ENCODE assay signal across 13 mouse cellular contexts in genomic region chr15:27575932-27576331, GRCm38 (mm10). TPM values are rescaled to one million over a fixed set of nuclear protein-coding genes. Genes with fewer than 3 reads are reported as not detected.
DNase-seq lines count a peak whose midpoint lies in the region; ATAC-seq lines count a peak whose summit lies in the region.
"Had no signal": no experiment of that assay in that cellular context is flagged by ENCODE, and none has a peak within 500 bp of the region (broad histone marks: within the 10 kb centered on the region; RNA-seq: fewer than 3 reads in every experiment).

No protein-coding gene starts in this region.

- H3K4me1 ChIP-seq in hindbrain, embryonic 13.5 days (replicated peaks) = peaks cover 13% of the 10 kb centered on the region; the same call in 1 of the 2 replicates
- H3K4me1 ChIP-seq in hindbrain, embryonic 11.5 days (replicated peaks; ENCODE audit: control insufficient read depth, insufficient read depth, low read length) = no peaks in the 10 kb centered on the region
- H3K4me1 ChIP-seq in midbrain, embryonic 15.5 days = no peaks in the 10 kb centered on the region
- no peaks in the 10 kb centered on the region for H3K4me1 ChIP-seq in midbrain, embryonic 16.5 days (ENCODE audit: control insufficient read depth, insufficient read depth, low read length)
- H3K4me1 ChIP-seq in heart, embryonic 13.5 days = peaks cover 27% of the 10 kb centered on the region
- H3K4me1 ChIP-seq: neural tube, embryonic 12.5 days had no signal

- no peaks in the 10 kb centered on the region for H3K9me3 ChIP-seq in hindbrain, embryonic 13.5 days
- H3K9me3 ChIP-seq in hindbrain, embryonic 11.5 days (ENCODE audit: control insufficient read depth, low read length) = no peaks in the 10 kb centered on the region
- no peaks in the 10 kb centered on the region for H3K9me3 ChIP-seq in midbrain, embryonic 15.5 days
- no peaks in the 10 kb centered on the region for H3K9me3 ChIP-seq in midbrain, embryonic 16.5 days (replicated peaks; ENCODE audit: control insufficient read depth, low read length, poor library complexity, severe bottlenecking)
- H3K9me3 ChIP-seq in heart, embryonic 13.5 days = no peaks in the 10 kb centered on the region
- H3K9me3 ChIP-seq: neural tube, embryonic 12.5 days had no signal

- no peak for DNase-seq in hindbrain, embryonic 11.5 days (ENCODE audit: low spot score)
- DNase-seq in lung, postnatal 4 days = peak; percentile 27 to 38
- no peak for DNase-seq in urinary bladder, adult 18-20 months (ENCODE audit: low spot score in 2 of 2)
- no peak for DNase-seq in layer of hippocampus, postnatal 25 days (ENCODE audit: extremely low spot score in 1 of 2, low spot score in 1 of 2)
- DNase-seq: cerebellum, adult 11-12 months; gastrocnemius, postnatal 25 days; right cerebral cortex, postnatal 4 days had no signal

- no peaks in the 10 kb centered on the region for H3K27me3 ChIP-seq in hindbrain, embryonic 13.5 days
- H3K27me3 ChIP-seq in hindbrain, embryonic 11.5 days (ENCODE audit: control insufficient read depth, insufficient read depth, low read length) = no peaks in the 10 kb centered on the region
- H3K27me3 ChIP-seq in midbrain, embryonic 15.5 days (replicated peaks) = no peaks in the 10 kb centered on the region
- no peaks in the 10 kb centered on the region for H3K27me3 ChIP-seq in midbrain, embryonic 16.5 days (ENCODE audit: control insufficient read depth, insufficient read depth, low read depth, low read length)
- no peaks in the 10 kb centered on the region for H3K27me3 ChIP-seq in heart, embryonic 13.5 days (replicated peaks)
- H3K27me3 ChIP-seq: neural tube, embryonic 12.5 days had no signal

- ATAC-seq in hindbrain, embryonic 13.5 days (ENCODE audit: low FRiP score) = peak; percentile 41; the same call in 1 of the 2 replicates
- no peak for ATAC-seq in hindbrain, embryonic 11.5 days (ENCODE audit: low FRiP score)
- ATAC-seq in midbrain, embryonic 15.5 days (replicated peaks) = peak; percentile 40; the same call in 1 of the 2 replicates
- ATAC-seq in midbrain, embryonic 16.5 days = no peak
- ATAC-seq in heart, embryonic 13.5 days (ENCODE audit: extremely low read depth, insufficient number of reproducible peaks, low FRiP score, low TSS enrichment) = no peak; the same call in 1 of the 2 replicates

- H3K4me3 ChIP-seq in hindbrain, embryonic 13.5 days = no peak overlapping the region
- no peak overlapping the region for H3K4me3 ChIP-seq in hindbrain, embryonic 11.5 days (ENCODE audit: low read depth, low read length)
- no peak overlapping the region for H3K4me3 ChIP-seq in midbrain, embryonic 15.5 days
- no peak overlapping the region for H3K4me3 ChIP-seq in midbrain, embryonic 16.5 days (ENCODE audit: low read depth, low read length)
- H3K4me3 ChIP-seq in heart, embryonic 13.5 days = no peak overlapping the region
- H3K4me3 ChIP-seq: neural tube, embryonic 12.5 days had no signal

- peaks cover 57% of the 10 kb centered on the region for H3K36me3 ChIP-seq in hindbrain, embryonic 13.5 days
- no peaks in the 10 kb centered on the region for H3K36me3 ChIP-seq in hindbrain, embryonic 11.5 days (ENCODE audit: control insufficient read depth, insufficient read depth, low read length)
- H3K36me3 ChIP-seq in midbrain, embryonic 15.5 days (replicated peaks) = peaks cover 12% of the 10 kb centered on the region; the same call in 1 of the 2 replicates
- H3K36me3 ChIP-seq in midbrain, embryonic 16.5 days (ENCODE audit: control insufficient read depth, insufficient read depth, low read length) = peaks cover 6% of the 10 kb centered on the region
- peaks cover 46% of the 10 kb centered on the region for H3K36me3 ChIP-seq in heart, embryonic 13.5 days

- H3K9ac ChIP-seq in hindbrain, embryonic 13.5 days = no peak overlapping the region
- no peak overlapping the region for H3K9ac ChIP-seq in hindbrain, embryonic 11.5 days (ENCODE audit: low read depth, low read length)
- H3K9ac ChIP-seq in midbrain, embryonic 15.5 days = no peak overlapping the region
- H3K9ac ChIP-seq in midbrain, embryonic 16.5 days (ENCODE audit: low read depth, low read length) = no peak overlapping the region
- H3K9ac ChIP-seq in heart, embryonic 13.5 days = no peak overlapping the region
- H3K9ac ChIP-seq: neural tube, embryonic 12.5 days had no signal

- WGBS in hindbrain, embryonic 13.5 days = 87% methylated on average over 3 of the region's 3 CpGs
- 91% methylated on average over 3 of the region's 3 CpGs for WGBS in hindbrain, embryonic 11.5 days
- WGBS in midbrain, embryonic 15.5 days = 88% methylated on average over 3 of the region's 3 CpGs
- WGBS in midbrain, embryonic 16.5 days = 85% methylated on average over 3 of the region's 3 CpGs
- 45% methylated on average over 3 of the region's 3 CpGs for WGBS in heart, embryonic 13.5 days

- H3K4me2 ChIP-seq in hindbrain, embryonic 13.5 days = no peak overlapping the region
- no peak overlapping the region for H3K4me2 ChIP-seq in hindbrain, embryonic 11.5 days (replicated peaks; ENCODE audit: low read depth, low read length)
- H3K4me2 ChIP-seq in midbrain, embryonic 15.5 days = no peak overlapping the region
- H3K4me2 ChIP-seq in midbrain, embryonic 16.5 days (ENCODE audit: low read length) = no peak overlapping the region
- no peak overlapping the region for H3K4me2 ChIP-seq in heart, embryonic 13.5 days
- H3K4me2 ChIP-seq: neural tube, embryonic 12.5 days had no signal

- H3K27ac ChIP-seq in hindbrain, embryonic 13.5 days = no peak overlapping the region
- H3K27ac ChIP-seq in hindbrain, embryonic 11.5 days (ENCODE audit: low read depth, low read length) = no peak overlapping the region
- no peak overlapping the region for H3K27ac ChIP-seq in midbrain, embryonic 15.5 days
- no peak overlapping the region for H3K27ac ChIP-seq in midbrain, embryonic 16.5 days (ENCODE audit: low read length)
- H3K27ac ChIP-seq in heart, embryonic 13.5 days (replicated peaks) = peak overlapping the region; percentile 74
- H3K27ac ChIP-seq: kidney, postnatal 0 days; neural tube, embryonic 12.5 days had no signal

RNA-seq across cellular contexts. Expression of gene Otulin, which starts 54.6 kb away (rescaled TPM):
- polyA plus RNA-seq in hindbrain, embryonic 13.5 days (2015; fragmentation: Nextera tagmentation; extraction: Ambion mirVana) = 23.1 and 24.1 TPM in 2 replicates
- polyA plus RNA-seq in hindbrain, embryonic 11.5 days (2014; fragmentation: Nextera tagmentation; extraction: Ambion mirVana) = 31.8 and 32.0 TPM in 2 replicates
- 22.3 and 24.2 TPM in 2 replicates for polyA plus RNA-seq in midbrain, embryonic 15.5 days (2015; fragmentation: Nextera tagmentation; extraction: Ambion mirVana)
- polyA plus RNA-seq in midbrain, embryonic 16.5 days (2015; fragmentation: Nextera tagmentation; extraction: Ambion mirVana) = 20.7 and 21.6 TPM in 2 replicates
- polyA plus RNA-seq in heart, embryonic 13.5 days (2015; fragmentation: Nextera tagmentation; extraction: Ambion mirVana) = 26.0 and 26.1 TPM in 2 replicates
- 10 to 100 TPM; 20.2 to 20.9 TPM for total RNA-seq in layer of hippocampus, postnatal 25 days (2021)

Comparison
In these comparisons a context has a peak if more than half of its experiments do, and no peak if none do; other contexts are left out.
1. ATAC-seq: peak in hindbrain, embryonic 13.5 days (single experiment) and midbrain, embryonic 15.5 days (single experiment); none in hindbrain, embryonic 11.5 days (single experiment), midbrain, embryonic 16.5 days (single experiment) and heart, embryonic 13.5 days (single experiment).
2. DNase-seq: peak in lung, postnatal 4 days (2 of 2); none in hindbrain, embryonic 11.5 days (single experiment), urinary bladder, adult 18-20 months (0 of 2) and layer of hippocampus, postnatal 25 days (0 of 2).